Mouse (Mus musculus): ENCODE results near the gene Nfkbie.

Nfkbie gene

DNA sequence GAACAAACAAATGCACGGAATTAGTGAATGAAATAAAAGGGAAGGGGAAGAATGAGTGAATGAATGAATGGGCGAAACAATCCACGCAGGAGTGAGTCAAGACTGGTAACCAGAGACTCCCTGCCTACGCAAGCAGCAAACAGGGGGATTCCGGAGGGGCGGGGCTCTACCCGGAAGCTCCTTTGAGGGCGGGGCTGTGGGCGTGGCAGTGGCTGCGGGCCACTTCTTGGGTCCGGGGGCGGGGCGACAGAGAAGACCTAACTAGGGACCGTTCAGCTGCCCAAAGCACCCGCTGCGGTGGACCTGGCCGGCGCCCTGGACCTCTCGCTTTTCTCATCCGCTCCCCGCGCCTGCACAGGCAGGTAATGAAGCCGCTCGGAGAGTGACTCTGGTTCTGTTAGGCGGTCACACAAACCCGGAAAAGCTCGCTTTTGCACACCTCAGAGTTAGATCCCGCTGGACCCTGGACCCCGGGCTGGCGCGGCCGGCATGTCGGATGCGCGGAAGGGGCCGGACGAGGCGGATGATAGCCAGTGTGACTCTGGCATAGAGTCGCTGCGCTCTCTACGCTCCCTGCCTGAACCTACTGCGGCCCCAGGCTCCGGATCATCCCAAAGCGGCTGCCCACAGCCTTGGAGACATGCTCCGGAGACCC is at the start of gene Nfkbie:
TSS of gene Nfkbie (plus strand) at position 252 of the 655 bp plus-strand sequence.
- DNase-seq, result peak; percentile 86

GRCm38 (mm10) chr17:45505941-45506465 is 49.5 kb upstream of the Nfkbie start:
- DNase-seq, result no peak

GRCm38 (mm10) chr17:45506700-45507189 is 48.8 kb upstream of the Nfkbie start, which contains the start of gene Aars2:
TSS of gene Aars2 (plus strand) at chr17:45506841.
- peak; percentile 97 for DNase-seq

GRCm38 (mm10) chr17:45510871-45511270 is 44.6 kb upstream of the Nfkbie start:
- no peak for DNase-seq

DNA sequence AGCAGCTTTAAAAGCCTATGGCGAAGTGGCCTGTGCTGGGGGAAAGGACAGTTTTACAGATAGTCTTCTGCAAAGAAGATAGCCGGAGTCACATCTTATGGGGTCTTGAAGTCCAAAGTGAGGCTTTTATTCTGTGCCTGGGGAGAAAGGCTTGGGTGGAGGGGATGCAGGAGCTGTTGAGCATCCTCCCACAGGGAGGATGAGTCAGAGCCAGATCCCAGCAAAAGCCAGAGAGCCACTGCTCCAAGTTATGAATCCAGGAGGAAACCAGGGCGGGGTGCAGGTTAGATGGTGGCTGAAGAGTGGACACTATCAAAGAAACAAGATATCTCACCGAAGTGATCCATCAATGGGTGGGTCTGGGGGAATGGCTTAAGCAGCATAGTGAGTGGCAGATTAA is 43.7 kb upstream of the Nfkbie start:
- no peak for DNase-seq

- DNase-seq, result no peak
Measured at GRCm38 (mm10) chr17:45515204-45515726, 40.2 kb upstream of the Nfkbie start.

GRCm38 (mm10) chr17:45515806-45516205 is 39.7 kb upstream of the Nfkbie start:
- no peak for DNase-seq

- peak; percentile 89 for DNase-seq
Measured at GRCm38 (mm10) chr17:45516488-45516887, 39.0 kb upstream of the Nfkbie start.

DNA sequence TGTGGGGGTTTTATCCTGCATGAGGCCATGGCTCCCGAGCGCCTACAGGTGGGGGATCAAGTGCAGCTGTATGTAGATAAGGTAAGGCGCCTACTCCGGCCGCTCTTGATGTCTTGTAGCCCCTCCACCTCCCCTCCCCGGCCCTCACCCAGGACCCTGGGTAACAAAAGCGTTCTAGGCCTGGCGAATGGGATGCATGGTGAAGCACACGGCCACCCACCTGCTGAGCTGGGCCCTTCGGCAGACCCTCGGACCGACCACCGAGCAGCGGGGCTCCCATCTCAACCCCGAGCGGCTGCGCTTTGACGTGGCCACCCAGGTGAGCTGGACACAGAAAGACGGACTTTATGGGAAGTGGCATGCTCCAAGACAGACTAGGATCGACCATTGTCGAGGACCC is 38.4 kb upstream of the Nfkbie start:
- DNase-seq, result no peak

- no peak for DNase-seq
Measured at GRCm38 (mm10) chr17:45517549-45518215, 37.8 kb upstream of the Nfkbie start.

GRCm38 (mm10) chr17:45518766-45519475 is 36.6 kb upstream of the Nfkbie start:
- DNase-seq, result no peak

DNA sequence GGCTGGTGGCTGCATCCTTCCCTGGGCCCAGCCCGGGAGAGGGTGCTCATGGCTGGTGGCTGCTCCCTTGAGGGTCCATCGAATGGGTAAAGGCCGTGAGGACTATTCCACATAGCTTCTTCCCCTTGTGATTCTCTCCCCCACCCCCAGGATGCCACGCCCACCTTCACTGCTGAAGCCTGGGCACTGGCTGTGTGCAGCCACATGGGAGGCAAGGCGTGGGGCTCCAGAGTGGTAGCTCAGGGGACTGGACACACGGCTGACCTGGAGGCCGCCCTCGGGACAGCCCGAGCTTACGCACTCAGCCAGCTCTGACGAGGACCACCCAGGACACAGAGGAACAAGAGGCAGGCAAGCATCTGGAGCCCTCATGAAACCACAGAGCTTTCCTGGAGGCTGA is 35.4 kb upstream of the Nfkbie start:
- DNase-seq, result no peak

DNA sequence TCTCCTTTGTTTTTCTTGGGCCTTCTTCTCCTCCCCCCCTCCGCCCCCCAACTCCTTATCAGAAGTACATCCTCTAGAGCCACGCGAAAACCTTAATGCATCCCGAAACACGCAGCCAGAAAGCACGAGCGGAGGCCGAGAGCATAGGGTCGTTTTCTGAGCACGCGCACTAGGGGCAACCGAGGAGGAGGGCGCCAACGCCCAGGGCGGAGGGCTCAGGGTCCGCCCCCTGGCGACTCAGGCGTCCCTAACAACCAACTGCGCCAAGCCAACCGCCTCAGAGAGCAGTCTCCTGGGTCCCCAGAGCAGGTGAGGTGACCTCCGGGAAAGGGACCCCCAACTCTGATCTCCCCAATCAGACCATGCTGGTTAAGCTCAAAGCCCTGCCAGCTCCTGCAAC is 32.2 kb upstream of the Nfkbie start, which contains the start of gene Tcte1:
TSS of gene Tcte1 (plus strand) at position 172 of the 400 bp plus-strand sequence.
- peak; percentile 61 for DNase-seq

GRCm38 (mm10) chr17:45524961-45525360 is 30.5 kb upstream of the Nfkbie start:
- DNase-seq, result no peak

GRCm38 (mm10) chr17:45526571-45526970 is 28.9 kb upstream of the Nfkbie start:
- no peak for DNase-seq

DNA sequence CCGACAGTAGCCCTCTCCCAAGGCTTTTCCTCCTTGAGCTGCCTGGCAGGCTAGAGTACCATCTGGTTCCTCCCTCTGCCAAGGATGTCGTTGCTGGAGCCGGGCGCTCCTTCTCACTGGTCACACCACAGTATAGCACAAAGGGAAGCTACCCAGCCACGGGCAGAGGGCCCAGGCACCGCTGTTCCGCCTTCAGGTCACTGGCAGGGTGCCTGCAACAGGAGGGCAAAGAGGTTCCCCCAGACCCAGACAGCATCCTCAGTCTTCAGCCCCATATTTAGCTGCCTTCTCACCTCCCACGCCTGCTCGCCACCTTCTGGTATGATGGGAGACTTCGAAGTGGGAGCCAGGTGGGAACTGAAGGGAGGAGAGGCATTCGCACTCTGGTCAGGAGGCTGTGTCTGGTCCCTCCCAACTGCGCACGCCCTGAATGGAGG is 25.1 kb upstream of the Nfkbie start:
- DNase-seq, result no peak

GRCm38 (mm10) chr17:45532896-45533295 is 22.6 kb upstream of the Nfkbie start:
- no peak for DNase-seq

- no peak for DNase-seq
Measured at GRCm38 (mm10) chr17:45536264-45536663, 19.2 kb upstream of the Nfkbie start.

GRCm38 (mm10) chr17:45538394-45538793 is 17.1 kb upstream of the Nfkbie start:
- DNase-seq, result no peak

DNA sequence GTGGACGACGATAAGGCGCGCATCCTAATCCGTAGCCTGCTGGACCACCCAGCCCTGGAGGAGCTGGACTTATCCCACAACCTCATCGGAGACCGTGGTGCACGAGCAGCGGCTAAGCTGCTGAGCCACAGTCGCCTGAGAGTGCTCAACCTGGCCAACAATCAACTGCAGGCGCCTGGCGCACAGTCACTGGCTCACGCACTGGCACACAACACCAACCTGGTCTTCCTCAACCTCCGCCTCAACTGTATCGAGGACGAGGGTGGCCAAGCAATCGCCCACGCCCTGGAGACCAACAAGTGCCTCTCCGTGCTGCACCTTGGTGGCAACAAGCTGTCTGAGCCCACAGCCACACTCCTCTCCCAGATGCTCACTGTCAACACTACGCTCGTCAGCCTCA is 15.8 kb upstream of the Nfkbie start:
- no peak for DNase-seq

DNA sequence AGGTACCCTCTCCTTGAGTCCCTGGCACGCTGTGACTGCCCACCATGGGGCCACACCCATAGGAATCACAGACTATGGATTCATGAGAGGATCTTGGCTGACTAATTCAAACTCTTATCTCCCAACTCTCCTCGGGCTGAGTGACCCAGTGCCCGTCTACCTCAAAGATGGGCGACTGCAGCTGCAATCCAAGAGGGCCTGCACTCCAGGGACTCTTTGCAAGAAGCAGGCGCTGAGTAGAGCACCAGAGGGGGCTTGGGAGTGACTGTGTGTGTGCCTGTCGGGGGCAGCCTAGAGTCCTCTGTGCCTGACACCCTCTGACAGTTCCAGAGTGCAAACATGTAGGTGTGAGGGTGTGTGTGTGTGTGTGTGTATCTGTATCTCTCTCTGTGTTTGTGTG is 13.4 kb upstream of the Nfkbie start:
- DNase-seq, result no peak

GRCm38 (mm10) chr17:45542705-45543104 is 12.8 kb upstream of the Nfkbie start:
- DNase-seq, result no peak

- no peak for DNase-seq
Measured at GRCm38 (mm10) chr17:45543115-45543514, 12.4 kb upstream of the Nfkbie start.

Measured in right cerebral cortex, postnatal 4 days (tissue).